Mouse (Mus musculus): ENCODE data around the gene Olfr237-ps1. TPM values are rescaled to one million over a fixed set of nuclear protein-coding genes. Genes with fewer than 3 reads are reported as not detected.
"Not testable (repeated sequence)": the region's sequence is repeated elsewhere in the genome, so short reads cannot be mapped to it uniquely, and the experiment has no call there.

The Olfr237-ps1 gene
- total RNA-seq (2021): not detected

- not testable (repeated sequence) for DNase-seq (ENCODE audit: extremely low spot score in 1 of 2, low spot score in 1 of 2)
These were observed at the start of gene Olfr237-ps1 for GRCm38 (mm10) chr6:43146267-43146666. Gene Olfr237-ps1, plus strand, starts transcription at chr6:43146567.

DNA sequence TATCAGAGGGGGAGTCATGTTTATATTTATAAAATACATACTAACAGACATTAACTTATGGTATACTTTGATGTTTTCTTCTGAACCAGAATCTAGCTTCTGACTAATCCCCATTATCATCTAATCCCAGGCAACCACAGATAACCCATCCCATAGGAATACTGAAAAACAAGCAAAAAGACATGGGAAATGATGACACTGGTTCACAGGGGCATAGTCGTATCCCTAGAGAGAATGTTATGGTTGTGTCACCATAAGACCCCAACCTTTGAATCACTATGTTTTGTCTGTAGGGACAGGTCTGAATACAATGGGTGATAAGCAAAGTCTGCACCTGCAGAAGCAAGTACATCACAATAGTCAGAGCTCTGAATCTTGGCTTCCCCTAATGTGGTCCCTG is 40.3 kb upstream of the Olfr237-ps1 start, which contains the start of gene Olfr441:
Gene Olfr441 (plus strand): TSS at position 301 of the 400 bp plus-strand sequence.
- DNase-seq (ENCODE audit: extremely low spot score in 1 of 2, low spot score in 1 of 2): not testable (repeated sequence)

- no peak for DNase-seq (ENCODE audit: extremely low spot score in 1 of 2, low spot score in 1 of 2)
These were observed 13.1 kb downstream of the Olfr237-ps1 start for GRCm38 (mm10) chr6:43159502-43159901.

- no peak for DNase-seq (ENCODE audit: extremely low spot score in 1 of 2, low spot score in 1 of 2)
These were observed 16.6 kb downstream of the Olfr237-ps1 start, which contains the start of gene Olfr437 for GRCm38 (mm10) chr6:43162982-43163381. Gene Olfr437, plus strand, starts transcription at chr6:43163282.

GRCm38 (mm10) chr6:43167246-43167645 is 20.9 kb downstream of the Olfr237-ps1 start:
- DNase-seq (ENCODE audit: extremely low spot score in 1 of 2, low spot score in 1 of 2): no peak

GRCm38 (mm10) chr6:43171840-43172239 is 25.5 kb downstream of the Olfr237-ps1 start, which contains the start of gene Olfr13:
Gene Olfr13, plus strand, starts transcription at chr6:43172140.
- no peak for DNase-seq (ENCODE audit: extremely low spot score in 1 of 2, low spot score in 1 of 2)

DNA sequence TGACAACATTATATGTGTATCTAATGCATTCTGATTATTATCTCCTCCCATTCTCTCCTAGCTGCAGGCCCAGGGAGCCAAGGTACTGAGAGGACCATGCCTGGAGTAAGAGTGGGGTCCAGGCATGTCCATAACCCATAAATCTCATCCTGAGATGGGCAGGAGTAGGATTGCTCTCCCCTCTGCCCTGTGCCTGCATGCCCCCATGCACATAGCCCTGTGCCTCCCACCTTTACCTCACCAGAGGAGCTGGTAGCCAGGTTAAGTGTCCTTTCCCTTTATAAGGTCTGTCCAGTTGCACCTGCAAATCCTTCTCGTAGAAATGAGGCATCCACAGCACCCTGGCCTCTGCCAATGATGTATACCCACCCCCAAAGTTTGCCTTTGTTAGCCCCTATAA is 31.8 kb downstream of the Olfr237-ps1 start:
- DNase-seq (ENCODE audit: extremely low spot score in 1 of 2, low spot score in 1 of 2): no peak

DNA sequence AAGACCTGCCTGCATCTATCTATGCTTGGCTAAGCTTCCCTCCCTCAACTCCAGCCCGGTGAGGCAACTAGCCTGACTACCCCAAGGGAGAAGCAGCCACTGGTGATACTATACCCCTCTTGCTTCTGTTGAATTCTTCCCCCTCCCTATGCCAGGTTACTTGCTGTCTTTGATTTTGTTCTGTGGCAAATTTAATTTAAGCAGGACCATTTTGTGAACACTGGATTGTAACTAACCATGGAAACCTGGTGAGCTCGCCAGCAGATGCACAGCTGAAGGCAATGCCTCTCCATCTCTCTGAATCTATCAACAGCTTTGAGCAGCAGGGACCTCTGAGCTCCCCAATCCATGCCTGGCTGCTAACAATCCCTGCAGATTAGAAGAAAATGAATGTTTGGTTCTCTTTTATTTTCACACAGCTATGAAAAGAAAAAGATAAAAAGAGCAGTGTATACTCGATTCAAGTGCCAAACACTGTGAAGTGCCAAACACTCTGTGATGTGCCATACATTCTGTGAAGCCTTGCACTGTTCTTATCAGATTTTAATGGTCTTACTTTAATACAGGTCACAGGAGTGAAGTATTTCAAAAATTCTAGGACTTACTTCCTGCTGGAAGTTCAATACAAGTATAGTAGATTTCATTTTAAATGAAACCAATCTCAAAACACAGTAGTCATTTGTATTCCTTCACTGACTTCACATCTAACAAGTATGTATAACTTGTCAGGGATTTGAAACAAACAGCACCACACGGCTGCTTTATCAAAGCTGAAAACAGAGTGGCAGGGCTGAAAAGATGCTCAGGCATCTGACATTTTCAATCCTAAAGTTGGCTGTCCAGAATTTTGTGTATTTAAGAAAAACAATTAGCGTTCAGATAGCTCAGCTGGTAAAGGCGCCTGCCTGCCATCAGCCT is 32.5 kb downstream of the Olfr237-ps1 start:
- no peak for DNase-seq (ENCODE audit: extremely low spot score in 1 of 2, low spot score in 1 of 2)

DNA sequence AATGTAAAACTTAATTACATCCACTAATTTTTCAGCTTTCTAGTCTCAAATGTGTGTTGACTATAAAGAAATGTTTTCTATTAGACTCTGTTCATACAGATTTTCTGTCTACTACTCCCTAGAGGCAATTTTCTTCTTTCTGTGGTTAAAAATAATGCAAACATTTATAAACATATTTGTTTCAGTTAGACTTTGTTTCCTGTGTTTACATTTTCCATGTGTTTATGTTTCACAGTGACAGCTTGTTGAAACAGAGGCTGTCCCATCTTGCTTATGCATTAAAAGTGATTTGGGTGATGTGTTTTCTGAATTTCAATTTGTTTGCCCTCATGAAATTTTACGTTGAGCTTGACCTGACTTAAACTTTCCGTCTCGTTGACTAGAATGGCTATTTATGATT is 44.6 kb downstream of the Olfr237-ps1 start:
- DNase-seq (ENCODE audit: extremely low spot score in 1 of 2, low spot score in 1 of 2): no peak

- DNase-seq (ENCODE audit: extremely low spot score in 1 of 2, low spot score in 1 of 2): no peak
These were observed 50.4 kb downstream of the Olfr237-ps1 start, which contains the start of gene Olfr435 for GRCm38 (mm10) chr6:43196781-43197180. Gene Olfr435, plus strand, starts transcription at chr6:43197146.

DNA sequence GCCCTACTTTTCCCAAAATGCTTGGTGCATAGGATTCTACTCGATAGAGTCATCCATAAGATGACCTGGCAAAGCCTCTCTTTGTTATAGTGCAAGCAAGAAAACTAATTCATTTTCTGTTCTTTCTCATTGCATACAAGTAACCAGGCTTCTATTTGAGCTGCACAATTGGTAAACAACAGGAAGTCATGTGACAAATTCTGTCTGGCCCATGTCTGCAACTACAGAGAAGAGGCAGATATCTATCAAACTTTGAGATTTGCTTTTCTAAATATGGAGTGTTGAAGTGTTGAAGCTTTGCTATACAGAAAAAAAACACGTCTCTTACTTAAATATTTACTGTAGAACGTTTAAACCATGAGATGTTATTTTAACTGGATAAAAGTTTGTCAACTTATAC is 51.7 kb downstream of the Olfr237-ps1 start:
- DNase-seq (ENCODE audit: extremely low spot score in 1 of 2, low spot score in 1 of 2): no peak

GRCm38 (mm10) chr6:43202786-43203185 is 56.4 kb downstream of the Olfr237-ps1 start:
- no peak for DNase-seq (ENCODE audit: extremely low spot score in 1 of 2, low spot score in 1 of 2)

DNA sequence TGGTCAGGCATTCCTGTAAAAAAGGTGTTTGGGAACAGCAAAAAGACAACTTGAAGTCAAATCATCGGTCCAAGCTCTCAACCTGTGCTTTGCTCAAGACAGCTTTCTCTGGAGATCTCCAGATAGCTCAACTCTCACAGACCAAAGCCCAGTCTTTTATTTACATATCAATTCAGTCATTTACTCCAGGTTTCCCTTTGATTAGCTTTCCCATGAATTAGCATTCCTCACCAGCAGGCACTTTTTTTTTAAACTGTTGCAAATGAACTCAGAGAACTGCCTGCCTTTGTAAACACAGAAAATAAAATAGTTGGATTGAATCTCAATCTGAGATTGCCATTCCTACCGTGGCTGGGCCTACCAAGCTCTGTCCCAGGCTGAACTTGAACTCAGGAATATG is 59.0 kb downstream of the Olfr237-ps1 start:
- no peak for DNase-seq (ENCODE audit: extremely low spot score in 1 of 2, low spot score in 1 of 2)

Other genes starting within 250 kb of the Olfr237-ps1 start
- not detected for gene Olfr447, start 237.7 kb upstream of the Olfr237-ps1 start, total RNA-seq (2021)
- not detected for gene Olfr446, start 225.2 kb upstream of the Olfr237-ps1 start, total RNA-seq (2021)
- not detected for gene Olfr444, start 197.5 kb upstream of the Olfr237-ps1 start, total RNA-seq (2021)
- not detected for gene Olfr441, start 40.2 kb upstream of the Olfr237-ps1 start, total RNA-seq (2021)
- gene Olfr437, start 16.7 kb downstream of the Olfr237-ps1 start, total RNA-seq (2021): not detected
- not detected for gene Olfr13, start 25.6 kb downstream of the Olfr237-ps1 start, total RNA-seq (2021)
- not detected for gene Olfr435, start 50.6 kb downstream of the Olfr237-ps1 start, total RNA-seq (2021)
- gene Olfr434, start 66.5 kb downstream of the Olfr237-ps1 start, total RNA-seq (2021): not detected
- not detected for gene Olfr47, start 85.0 kb downstream of the Olfr237-ps1 start, total RNA-seq (2021)
- gene Arhgef5, start 119.0 kb downstream of the Olfr237-ps1 start, total RNA-seq (2021): 1 to 10 TPM; 2.0 to 2.2 TPM
- gene Nobox, start 163.0 kb downstream of the Olfr237-ps1 start, total RNA-seq (2021): not detected